Mouse (Mus musculus) lung, postnatal 36 days (tissue): ENCODE results near the gene Cox20.

ENCODE experiments used
- DNase-seq: peaks from one replicate; pipeline ENCODE4 v3.0.0; 2022; ENCODE audit warnings: mixed read lengths

Cox20 gene

GRCm38 (mm10) chr1:178357776-178358710, 39.1 kb downstream of the Cox20 start:
- DNase-seq, result no peak

- no peak for DNase-seq
Observed at GRCm38 (mm10) chr1:178360264-178360663, 41.3 kb downstream of the Cox20 start.

- peak; percentile 20 for DNase-seq
Observed at GRCm38 (mm10) chr1:178360702-178361101, 41.8 kb downstream of the Cox20 start.

- no peak for DNase-seq
Observed at GRCm38 (mm10) chr1:178365171-178365570, 46.2 kb downstream of the Cox20 start.

GRCm38 (mm10) chr1:178368121-178368520, 49.2 kb downstream of the Cox20 start:
- DNase-seq, result no peak

- DNase-seq, result peak; percentile 96
Observed at GRCm38 (mm10) chr1:178368548-178369271, 49.8 kb downstream of the Cox20 start.

- DNase-seq, result peak; percentile 60
Observed at GRCm38 (mm10) chr1:178369272-178369651, 50.3 kb downstream of the Cox20 start.
